Mouse (Mus musculus): ENCODE measurements at regions not wholly inside any gene's neighbourhood (a gene's known extent, or its start where the extent isn't known, plus 50 kb on each side); places are given as distances from the start of the nearest gene placed in this dataset.
"Not testable (repeated sequence)": the region's sequence is repeated elsewhere in the genome, so short reads cannot be mapped to it uniquely, and the experiment has no call there.

DNA sequence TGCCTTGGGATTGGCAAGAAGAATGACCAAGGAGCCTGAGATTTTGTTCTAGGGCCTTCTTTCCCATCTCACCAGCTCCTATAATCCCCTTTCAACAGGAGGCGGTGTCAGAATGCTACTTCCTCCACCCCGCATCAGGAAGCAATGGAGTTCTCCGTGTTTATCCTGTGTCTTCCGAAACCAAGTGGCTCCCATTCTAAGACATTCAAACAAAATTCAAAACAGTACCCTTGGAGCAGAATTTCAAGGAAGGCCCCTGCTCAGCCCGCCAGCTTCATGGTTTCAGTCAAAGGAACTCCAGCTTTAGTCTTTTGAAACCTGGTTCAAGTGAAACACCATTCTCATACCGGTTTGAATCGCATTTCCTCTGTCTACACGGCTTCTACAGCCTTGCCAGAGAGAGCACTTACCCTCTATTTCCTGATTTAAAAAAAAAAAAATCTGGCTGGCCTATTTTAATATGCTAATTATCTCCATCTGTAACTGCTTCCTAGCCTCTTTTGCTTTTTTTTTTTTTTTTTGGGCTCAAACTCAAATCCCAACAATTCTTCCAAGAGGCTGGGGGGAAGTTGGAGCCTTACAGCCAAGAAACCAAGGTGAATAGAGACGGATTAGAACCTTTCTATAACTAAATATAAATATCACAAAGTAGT is 167.7 kb upstream of the Fam3c start:
- no peak for DNase-seq (ENCODE audit: low spot score in 2 of 2)

DNA sequence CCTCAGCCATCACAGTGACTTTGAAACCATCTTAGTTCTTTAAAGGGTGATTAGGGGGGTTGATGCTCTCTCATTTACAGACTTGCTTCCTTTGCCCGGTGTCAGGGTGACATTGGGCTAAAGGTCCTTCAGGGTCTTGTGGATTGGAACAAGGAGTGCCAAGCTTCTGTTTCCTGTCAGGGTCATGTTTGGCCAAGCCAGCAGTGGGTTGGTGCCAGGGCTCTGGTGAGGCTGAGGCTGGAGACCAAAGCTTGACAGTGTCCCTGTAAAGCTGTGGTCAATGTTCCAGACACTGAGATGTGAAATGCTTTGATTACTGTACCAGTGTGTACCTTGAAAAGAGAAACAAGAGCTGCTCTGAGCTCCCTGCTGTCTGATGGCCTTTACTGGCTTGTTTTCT is 150.8 kb upstream of the Fam3c start:
- no peak for DNase-seq (ENCODE audit: low spot score in 2 of 2)

DNA sequence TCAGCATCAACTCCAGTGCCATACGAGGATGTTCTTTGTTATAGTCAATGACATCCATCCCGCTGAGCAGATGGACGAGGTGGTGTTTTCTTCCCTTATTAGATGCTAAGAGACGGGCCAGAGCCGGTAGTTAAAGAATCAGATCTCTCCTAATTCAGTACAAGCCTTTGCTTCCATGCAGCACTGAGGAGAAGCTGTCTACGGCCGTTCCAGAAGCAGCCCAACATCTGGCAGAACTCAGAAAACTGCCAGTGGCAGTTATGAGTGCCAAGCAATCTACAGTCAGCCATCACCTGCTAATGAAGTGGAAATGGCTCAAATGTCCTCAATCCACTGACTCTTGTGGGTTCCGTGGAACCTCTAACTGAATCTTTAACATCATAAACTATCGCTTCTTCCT is 141.3 kb upstream of the Fam3c start:
- no peak for DNase-seq (ENCODE audit: low spot score in 2 of 2)

DNA sequence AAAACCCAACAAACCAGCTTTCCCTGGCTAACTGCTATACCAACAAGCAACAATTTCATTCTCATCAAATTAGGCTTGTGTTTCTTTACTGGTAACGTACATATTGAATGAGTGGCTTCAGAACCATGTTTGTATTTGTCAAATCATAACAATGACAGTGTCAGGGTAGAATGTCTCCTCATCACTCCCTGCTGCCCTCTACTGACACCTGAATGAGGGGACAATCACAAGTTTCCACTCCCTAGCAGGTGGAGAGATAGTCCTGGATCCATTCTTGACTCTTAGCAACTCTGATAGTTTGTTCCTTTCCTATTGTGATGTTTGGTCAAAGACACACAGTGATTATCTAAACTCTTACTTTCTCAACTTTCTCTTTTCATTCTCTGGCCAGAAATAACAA is 140.4 kb upstream of the Fam3c start:
- DNase-seq (ENCODE audit: low spot score in 2 of 2) = no peak

DNA sequence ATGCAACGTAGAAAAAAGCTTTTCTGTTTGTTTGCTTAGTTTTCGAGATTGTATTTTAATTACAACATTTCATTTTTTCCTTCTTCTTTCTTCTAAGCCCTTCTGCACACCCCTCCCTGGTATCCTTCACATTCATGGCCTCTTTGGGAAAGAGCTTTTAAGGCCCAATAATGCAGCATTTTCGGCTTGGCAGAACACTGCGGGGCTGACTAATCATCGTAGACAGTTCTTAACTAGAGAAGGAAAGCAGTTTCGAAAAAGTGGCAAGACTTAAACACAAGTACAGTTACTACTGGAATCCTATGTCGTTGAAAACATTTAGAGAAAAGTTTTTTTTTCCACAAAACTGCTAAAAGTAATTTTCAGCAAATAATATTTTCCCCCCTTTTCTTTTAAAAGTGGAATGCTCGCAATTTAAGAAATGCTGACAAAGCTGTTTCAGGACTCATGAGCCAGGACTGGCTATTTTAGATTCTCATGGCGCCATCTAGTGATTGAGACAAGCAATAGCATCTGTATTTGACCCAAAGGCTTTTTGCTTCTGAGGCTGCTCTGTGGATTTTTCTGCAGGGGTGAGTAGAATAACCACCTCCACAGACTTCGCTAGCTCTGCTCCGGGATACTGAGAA is 137.7 kb upstream of the Fam3c start:
- DNase-seq (ENCODE audit: low spot score in 2 of 2) = peak; percentile 31 to 37

DNA sequence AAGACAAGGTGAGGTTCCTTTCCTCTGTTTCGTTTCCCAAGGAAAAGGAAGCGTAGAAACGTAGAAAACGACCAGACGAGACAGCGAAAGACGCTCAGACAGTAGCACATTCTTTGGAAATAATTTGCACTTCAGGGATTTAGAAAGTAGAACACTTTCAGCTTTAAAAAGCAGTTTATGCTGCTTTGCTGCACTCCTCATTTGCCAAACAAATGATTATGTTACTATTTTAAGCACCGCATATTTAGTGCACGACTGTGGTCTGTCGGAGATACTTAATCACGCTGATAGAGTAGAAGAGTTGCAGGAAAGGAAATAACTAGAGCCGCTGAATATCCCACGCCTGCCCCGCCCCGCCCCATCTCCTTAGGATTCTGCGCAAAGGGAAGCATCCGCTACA is 136.9 kb upstream of the Fam3c start:
- DNase-seq (ENCODE audit: low spot score in 2 of 2) = no peak

DNA sequence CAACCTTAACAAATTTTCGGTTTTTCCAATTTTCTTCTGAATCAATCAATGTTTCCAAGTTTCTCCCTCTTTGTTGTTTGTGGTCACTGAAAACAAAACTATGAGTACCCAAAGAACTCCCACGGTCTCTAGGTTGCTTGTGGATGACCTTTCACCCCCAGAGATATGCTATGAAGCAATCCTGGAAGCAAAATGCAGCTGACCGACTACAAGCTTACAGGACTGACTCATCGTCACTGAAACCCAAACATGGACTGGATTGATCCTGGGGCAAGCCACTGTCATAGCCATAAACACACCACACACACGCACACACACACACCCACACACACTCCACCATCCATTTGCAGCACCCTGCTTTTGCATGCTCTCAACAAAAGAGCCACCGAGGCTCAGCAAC is 134.7 kb upstream of the Fam3c start:
- DNase-seq (ENCODE audit: low spot score in 2 of 2) = no peak

DNA sequence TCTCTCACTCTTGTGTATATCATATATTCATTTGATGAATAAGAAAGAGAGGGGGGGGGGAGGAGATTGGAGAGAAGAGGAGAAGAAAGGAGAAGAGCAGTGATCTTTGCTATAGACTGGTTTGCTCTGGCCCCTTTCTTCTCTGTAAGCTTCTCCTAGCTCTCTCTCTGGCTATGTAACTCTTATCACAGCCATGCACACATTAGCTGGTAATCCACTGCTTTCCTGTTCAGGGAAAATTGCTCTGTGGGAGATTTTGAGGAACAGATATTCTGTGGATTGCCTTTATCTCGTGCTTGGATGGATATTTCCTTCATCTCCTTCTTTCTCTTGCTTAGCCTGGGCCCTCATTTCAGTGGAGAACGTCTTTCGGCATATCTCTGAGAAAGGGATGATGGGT is 131.4 kb upstream of the Fam3c start:
- no peak for DNase-seq (ENCODE audit: low spot score in 2 of 2)

DNA sequence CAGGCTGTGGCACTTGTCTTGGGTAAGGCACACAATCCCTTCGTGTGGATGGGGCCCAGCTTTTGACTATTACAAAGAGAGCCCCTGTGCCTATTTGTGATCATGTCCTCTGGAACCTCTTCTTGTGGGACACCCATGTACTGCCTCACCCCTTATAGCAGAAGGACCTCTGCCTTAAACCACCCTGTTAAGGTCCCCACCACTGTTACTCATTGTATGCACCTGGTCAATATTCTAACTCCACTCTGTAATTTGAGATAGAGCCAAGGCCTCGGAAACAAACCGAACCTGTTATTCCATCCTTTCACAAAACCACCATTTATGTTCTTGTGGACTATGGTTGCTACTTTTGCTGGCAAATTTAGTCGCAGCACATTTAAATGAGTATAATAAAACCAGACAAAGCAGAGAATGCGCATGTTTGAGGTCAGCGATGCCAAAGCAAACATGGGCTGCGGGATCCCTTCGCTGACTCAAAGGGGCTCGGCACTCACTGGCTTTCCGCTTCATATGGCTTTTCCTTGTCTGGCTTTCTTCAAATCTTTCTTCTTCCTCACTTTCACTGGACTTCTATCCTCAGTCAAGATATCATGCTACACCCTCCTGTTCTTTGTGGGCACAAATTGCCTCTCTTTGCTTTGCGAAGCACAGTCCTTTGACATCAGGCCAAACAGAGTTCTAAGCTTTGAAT is 129.9 kb upstream of the Fam3c start:
- no peak for DNase-seq (ENCODE audit: low spot score in 2 of 2)

DNA sequence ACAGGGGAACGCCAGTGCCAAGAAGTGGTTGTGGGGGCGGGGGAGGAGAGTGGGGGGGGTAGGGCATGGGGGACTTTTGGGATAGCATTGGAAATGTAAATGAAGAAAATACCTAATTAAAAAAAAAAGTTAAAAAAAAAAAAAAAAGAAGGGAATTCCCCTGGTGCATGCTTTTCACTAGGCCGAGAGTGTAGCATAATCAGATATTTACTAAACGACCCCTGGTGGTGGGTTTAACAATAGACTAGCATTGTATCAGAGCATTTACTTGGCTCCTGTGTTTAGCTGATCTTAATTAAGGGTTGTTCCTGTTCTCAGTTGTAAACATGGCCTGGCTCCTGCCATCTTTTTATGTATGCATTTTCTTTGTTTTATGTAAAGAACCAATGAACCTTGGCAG is 126.2 kb upstream of the Fam3c start:
- not testable (repeated sequence) for DNase-seq (ENCODE audit: low spot score in 2 of 2)

DNA sequence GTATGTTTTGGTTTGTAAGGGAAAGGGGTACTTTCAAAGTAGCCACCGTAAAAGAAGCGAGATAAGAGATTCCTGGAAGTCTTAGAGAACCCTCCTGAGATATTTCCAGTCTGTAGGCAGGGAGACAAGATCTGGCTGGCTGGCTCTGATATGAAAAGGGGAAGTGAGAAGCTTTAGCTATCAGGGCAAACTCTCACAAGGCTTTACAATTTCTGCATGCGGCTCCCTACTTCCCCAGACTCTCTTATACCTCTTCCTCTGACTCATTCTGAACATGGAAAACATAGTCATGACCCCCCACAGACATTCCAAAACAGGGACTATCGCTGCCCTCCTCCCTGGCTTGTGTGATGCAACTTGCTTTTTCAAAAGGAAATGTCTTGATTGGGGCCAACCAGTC is 118.6 kb upstream of the Fam3c start:
- no peak for DNase-seq (ENCODE audit: low spot score in 2 of 2)

DNA sequence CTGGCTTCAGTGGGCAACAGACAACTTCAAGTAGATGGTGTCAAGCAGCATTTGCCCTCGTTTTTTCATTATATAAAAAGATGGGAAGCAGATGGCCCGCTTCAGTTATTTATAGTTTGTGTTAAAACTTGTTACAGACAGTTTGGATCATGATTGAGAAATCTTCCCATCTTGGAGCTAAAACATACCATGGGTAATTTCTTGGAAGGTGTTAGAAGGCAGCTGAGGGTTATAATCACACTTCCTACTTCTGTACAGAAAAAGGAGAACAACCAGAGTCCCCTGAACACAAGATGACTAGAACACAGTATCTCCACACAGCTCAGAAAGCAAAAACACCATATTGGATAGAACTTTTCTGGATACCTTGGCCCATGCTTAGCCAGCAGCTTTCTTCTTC is 118.0 kb upstream of the Fam3c start:
- peak; percentile 12 to 23 for DNase-seq (ENCODE audit: low spot score in 2 of 2)

DNA sequence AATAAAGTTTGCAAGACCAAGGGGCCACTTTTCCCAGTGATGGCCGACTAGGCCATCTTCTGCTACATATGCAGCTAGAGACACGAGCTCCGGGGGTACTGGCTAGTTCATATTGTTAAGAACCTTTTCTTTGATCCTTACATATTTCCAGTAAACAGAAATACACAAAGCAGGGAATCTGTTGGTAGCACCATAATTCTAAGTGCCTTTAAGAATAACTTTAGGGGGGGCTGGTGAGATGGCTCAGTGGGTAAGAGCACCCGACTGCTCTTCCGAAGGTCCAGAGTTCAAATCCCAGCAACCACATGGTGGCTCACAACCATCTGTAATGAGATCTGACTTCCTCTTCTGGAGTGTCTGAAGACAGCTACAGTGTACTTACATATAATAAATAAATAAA is 116.4 kb upstream of the Fam3c start:
- not testable (repeated sequence) for DNase-seq (ENCODE audit: low spot score in 2 of 2)

DNA sequence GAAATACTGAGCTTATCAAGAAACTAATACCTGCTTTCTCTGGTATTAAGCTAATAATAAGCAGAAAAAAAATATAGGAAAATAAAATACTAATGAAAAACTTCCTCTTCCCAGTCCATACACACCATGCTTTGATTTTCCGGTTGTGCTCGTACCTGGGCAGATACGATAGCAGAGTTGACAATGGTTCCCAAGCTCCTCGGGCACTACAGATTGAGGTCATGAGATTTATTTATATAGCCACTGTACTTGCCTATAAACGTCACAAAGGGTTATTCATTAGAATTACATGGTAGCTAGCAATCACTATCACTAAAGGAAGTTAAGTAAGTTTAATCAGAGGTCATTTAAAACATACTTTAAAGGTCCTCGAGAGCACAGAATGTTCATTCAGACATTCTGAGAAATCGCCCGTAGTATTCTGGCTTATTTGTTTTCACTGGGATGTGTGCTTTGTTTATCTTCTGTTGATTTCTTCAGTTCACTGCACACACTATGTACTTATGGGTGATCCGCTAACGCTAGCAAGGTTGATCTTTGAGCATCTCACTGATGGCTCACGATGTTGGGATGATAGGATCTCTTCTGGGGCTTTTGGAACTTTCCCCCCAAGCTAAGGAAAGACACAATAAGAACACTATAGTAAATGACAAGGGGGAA is 111.4 kb upstream of the Fam3c start:
- DNase-seq (ENCODE audit: low spot score in 2 of 2) = no peak

DNA sequence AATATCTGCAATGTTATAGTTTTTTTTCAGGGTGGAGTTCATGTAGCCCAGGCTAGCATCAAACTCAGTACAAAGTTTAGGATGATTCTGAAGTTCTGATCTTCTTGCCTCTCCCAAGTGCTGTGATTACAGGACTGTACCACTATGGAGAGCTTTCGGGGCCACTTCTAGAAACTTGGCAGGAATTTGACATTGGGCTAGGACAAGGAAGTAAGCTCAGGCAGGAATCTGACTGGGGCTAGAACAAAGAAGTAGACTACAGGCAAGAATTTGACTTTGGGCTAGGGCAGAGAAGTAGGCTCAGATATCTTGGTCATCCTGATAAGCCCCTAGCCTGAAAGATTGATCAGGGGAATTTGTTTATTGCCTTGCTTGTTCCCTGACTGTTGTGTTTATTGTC is 109.9 kb upstream of the Fam3c start:
- DNase-seq (ENCODE audit: low spot score in 2 of 2) = no peak

DNA sequence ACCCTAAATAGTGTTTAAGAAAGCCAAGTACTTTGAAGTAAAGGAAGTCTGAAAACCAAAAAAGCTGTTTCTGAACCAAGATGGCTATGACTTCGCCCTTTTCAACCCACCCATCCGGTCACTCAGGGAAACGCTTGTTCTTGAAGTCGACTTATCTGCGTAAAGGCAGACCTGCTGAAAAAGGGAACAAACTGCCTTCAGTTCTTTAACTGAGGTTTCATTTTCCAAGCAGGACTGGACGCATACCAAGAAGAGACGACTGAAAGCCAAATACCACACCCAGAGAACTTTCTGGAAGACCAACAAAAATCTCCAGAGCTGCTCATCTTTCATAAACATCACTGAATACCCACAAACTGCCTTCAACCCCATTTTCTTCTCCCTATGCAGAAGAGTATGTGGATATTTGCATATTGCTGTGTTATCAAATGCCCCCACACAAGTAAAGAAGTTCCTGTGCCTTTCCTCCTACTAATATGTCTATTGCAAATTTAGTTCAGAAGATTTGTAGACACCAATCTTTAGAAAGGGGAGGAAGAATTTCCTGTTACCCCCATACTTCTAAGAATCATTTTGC is 103.5 kb upstream of the Fam3c start:
- no peak for DNase-seq (ENCODE audit: low spot score in 2 of 2)

DNA sequence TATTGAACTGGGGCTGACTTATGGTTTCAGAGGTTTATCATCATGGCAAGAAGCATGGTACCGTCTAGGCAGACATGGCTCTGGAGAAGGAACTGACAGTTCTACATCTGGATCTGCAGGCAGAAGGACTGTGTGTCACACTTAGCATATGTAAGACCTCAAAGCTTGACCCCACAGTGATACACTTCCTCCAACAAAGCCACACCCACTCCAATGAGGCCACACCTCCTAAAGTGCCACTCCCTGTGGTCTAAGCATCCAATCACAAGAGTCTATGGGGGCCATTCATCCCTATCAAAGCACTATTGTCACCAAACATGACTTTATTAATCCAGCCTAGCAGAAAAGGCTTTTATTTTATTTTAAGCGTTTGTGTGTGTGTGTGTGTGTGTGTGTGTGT is 96.2 kb upstream of the Fam3c start:
- DNase-seq (ENCODE audit: low spot score in 2 of 2) = no peak

DNA sequence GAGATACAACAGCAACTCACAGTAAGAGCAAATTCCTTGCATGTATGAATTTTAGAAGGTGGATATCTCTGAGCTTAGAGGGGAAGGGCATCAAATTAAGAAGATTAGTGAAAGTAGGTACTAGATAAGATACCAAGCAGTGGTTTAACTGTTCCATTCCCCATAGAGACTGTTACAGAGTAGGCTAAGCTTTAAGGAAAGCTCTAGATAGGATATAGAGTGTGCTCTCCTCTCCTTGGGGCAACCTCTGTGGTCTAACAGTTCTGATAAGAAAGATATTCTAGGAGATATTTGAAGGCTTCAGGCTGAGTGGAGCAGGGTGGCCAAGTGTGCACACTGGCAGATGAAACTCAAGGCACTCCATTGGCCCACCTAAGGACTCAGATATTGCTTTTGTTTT is 94.5 kb upstream of the Fam3c start:
- no peak for DNase-seq (ENCODE audit: low spot score in 2 of 2)

DNA sequence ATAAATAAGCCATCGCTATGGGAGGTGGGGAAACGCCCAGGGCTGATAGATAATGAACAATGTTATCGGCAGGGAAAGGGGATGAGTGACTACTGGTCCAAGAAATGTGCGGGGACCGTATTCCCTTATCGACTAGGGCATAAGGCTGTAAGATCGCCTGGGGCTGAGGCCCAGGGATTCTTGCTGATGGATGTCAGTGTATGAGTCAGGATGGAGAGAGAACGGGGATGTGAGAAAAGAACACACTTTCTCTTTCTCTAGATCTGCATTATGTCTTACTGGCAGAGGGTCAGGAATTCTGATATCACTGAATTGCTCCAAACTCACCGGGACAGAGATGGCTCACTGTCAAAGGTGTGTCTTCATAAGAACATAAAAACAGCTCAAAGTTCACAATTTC is 92.9 kb upstream of the Fam3c start:
- DNase-seq (ENCODE audit: low spot score in 2 of 2) = no peak

DNA sequence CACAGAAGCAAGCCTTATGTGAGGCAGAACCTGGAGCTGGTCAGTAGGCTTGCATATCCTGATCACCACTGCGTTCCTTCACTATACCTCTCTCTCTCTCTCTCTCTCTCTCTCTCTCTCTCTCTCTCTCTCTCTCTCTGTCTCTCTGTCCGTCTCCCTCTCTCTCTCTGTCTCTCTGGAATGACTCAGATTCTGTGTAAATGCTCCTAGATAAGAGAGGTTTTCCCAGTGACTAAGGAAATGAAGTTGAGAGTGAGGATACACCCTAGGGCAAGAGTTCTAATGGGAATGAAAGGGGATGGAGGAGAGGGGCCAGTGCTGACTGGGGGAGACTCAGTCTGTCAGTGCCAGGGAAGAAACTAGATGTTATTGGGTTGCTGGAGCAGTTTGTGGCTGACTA is 91.6 kb upstream of the Fam3c start:
- no peak for DNase-seq (ENCODE audit: low spot score in 2 of 2)

DNA sequence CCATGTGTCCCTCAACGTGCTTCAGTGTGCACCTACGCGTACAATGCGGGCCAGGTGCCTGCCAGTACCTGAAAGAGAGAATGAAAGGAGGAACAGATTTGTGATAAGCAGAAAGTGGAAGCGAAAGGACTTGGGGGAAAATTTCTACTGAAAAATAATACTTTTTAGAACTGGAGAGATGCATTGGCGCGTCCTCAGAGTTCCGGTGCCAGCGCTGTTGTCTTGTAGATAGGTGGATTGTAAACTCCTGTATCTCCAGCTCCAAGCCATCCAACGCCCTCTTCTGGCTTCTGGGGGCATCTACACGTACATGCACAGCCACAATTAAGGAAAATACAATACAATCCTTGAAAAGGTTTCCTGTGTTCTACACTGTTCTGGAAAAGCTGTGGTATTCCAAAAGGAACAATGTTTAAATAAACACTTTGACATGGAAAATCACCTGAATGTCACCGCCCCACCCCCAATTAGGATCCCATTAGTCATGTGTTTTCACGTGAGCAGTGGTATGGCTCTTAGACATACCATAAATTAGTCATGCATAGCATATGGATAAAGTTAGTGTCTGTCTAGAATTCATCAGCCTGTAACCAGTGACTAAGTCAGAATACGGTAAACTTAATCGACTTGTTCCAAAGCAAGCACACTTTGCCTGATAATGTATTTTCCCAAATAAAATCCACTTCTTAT is 90.7 kb upstream of the Fam3c start:
- no peak for DNase-seq (ENCODE audit: low spot score in 2 of 2)

DNA sequence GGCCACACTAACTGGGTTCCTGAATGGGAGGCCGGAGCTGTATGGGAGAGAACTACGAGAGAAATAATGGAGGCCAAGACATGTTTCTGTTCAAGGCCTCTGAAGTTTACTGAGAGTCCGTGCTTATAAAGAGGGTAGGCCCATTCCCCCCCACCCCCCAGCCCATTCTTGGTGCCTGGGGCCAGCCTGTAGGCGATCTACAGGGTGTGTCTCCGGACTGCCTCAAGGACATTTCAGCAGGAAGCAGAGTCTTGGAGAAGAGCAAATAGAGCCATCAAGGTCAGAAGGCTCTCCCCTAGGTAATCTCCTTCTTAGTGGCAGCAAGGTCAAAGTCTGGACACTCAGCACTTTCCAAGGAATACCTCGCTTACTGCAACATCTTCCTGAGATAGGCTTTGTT is 88.8 kb upstream of the Fam3c start:
- not testable (repeated sequence) for DNase-seq (ENCODE audit: low spot score in 2 of 2)
